Mouse (Mus musculus) bone marrow, adult 2 months (tissue): ENCODE measurements around the gene Klhl2.

Source experiments
- CTCF ChIP-seq: fragments of 200-500 bp; IDR thresholded peaks from 2 replicates; pipeline ENCODE4 v1.5.1; 2011; ENCODE audit warnings: low read length, control low read depth; ENCODE audit not compliant: control insufficient read depth, insufficient read depth
- POLR2A ChIP-seq: fragments of 200-500 bp; IDR thresholded peaks from 2 replicates; pipeline ENCODE4 v1.6.1; 2011; ENCODE audit warnings: low read depth, mild to moderate bottlenecking, control low read depth, low read length, borderline replicate concordance; ENCODE audit not compliant: control insufficient read depth

GRCm38 (mm10) chr8:64703191-64703590 lies 146.6 kb downstream of the Klhl2 start:
- TF ChIP-seq CTCF, result no peak
- TF ChIP-seq POLR2A, result no peak
